Mouse (Mus musculus) heart, postnatal 14 days (tissue): Measurements from ENCODE around the gene Igbp1b. TPM values are rescaled to one million over a fixed set of nuclear protein-coding genes. Genes with fewer than 3 reads are reported as not detected.

Source experiments
- DNase-seq, 2 experiments: peaks; one replicate each; pipeline ENCODE4 v3.0.0; 2021 to 2022
- intact Hi-C: fragments of 180-260 bp; cut with DNase I; formaldehyde crosslinking; loops from one replicate; pipeline ENCODE4 v1.15.1; 2025
- long read RNA-seq, 2 experiments: library from polyadenylated mRNA; stranded (forward); transcript quantifications; one replicate each; pipeline ENCODE4 v2.0.0; 2021
- total RNA-seq, 2 experiments: library from RNA; stranded (reverse); gene quantifications; 2 replicates each; pipeline ENCODE4 v1.2.3; 2021

Gene Igbp1b
- total RNA-seq: not detected
- long read RNA-seq, experiment 1: 0 reads
- long read RNA-seq, experiment 2: 0 reads

- intact Hi-C loops: no loop called here
- no peak for DNase-seq
Measured at GRCm38 (mm10) chr6:138658516-138658915, at the start of gene Igbp1b. Igbp1b (minus strand) TSS chr6:138658544.

- intact Hi-C loops: no loop called here
- DNase-seq: no peak
Measured at GRCm38 (mm10) chr6:138682959-138683358, 24.6 kb upstream of the Igbp1b start.

- intact Hi-C loops: no loop called here
- DNase-seq: no peak
Measured at GRCm38 (mm10) chr6:138672704-138673141, 14.4 kb upstream of the Igbp1b start.

- intact Hi-C loops: no loop called here
- no peak for DNase-seq
Measured at GRCm38 (mm10) chr6:138665416-138665815, 7.1 kb upstream of the Igbp1b start.

- DNase-seq: no peak
- intact Hi-C loops: no loop called here
Measured at GRCm38 (mm10) chr6:138645604-138646003, 12.7 kb downstream of the Igbp1b start.

- intact Hi-C loops: no loop called here
- no peak for DNase-seq
Measured at GRCm38 (mm10) chr6:138639351-138639750, 19.0 kb downstream of the Igbp1b start.

GRCm38 (mm10) chr6:138620786-138621185 lies 37.6 kb downstream of the Igbp1b start:
- no peak for DNase-seq
- intact Hi-C loops: no loop called here

- DNase-seq: no peak
- intact Hi-C loops: no loop called here
Measured at GRCm38 (mm10) chr6:138618396-138618795, 39.9 kb downstream of the Igbp1b start.

Other genes with a start within 250 kb of the Igbp1b start
- gene Lmo3, start 76.6 kb downstream of the Igbp1b start, total RNA-seq: not detected